Mouse (Mus musculus) cortical plate, adult 2 months (tissue): Measurements from ENCODE around the gene Lrrn3.

Source experiments
- CTCF ChIP-seq: fragments of 200-500 bp; IDR thresholded peaks from 2 replicates; pipeline ENCODE4 v1.5.1; 2011; ENCODE audit warnings: mild to moderate bottlenecking, control low read depth, low read length; ENCODE audit not compliant: insufficient read depth; ENCODE audit errors: extremely low read depth
- POLR2A ChIP-seq: fragments of 200-500 bp; IDR thresholded peaks from 2 replicates; pipeline ENCODE4 v1.6.1; 2011; ENCODE audit warnings: mild to moderate bottlenecking, low read length, control low read depth; ENCODE audit not compliant: insufficient read depth; ENCODE audit errors: extremely low read depth

DNA sequence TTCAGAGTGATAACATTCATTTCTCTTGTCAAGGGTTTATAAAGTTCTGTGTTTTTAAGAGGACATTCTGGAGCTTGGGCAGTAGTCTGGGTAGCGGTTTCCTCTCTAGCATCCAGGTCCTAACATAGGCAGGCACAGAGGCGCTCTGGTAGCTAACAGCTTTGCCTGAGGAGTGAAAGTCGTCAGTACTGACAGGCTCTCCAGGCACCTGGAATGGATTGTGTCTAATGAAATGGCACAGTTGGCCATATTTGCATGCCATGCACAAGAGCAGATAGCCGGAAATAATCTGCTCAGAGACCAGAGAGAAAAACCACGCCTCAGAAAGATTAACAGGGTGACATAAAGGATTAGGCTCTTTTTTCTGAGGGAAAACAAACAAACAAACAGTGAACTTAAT lies 58.8 kb downstream of the Lrrn3 start:
- TF ChIP-seq CTCF (no peak), POLR2A (no peak)
